Mouse (Mus musculus) CD4-positive, CD25-positive, alpha-beta regulatory T cell, adult 2 months (primary cell): ENCODE measurements around the gene Adgrg5.

ENCODE experiments used
- DNase-seq: peaks from one replicate; pipeline ENCODE4 v3.0.0-alpha.2; 2012; ENCODE audit warnings: low read depth, low spot score

Adgrg5 gene

DNA sequence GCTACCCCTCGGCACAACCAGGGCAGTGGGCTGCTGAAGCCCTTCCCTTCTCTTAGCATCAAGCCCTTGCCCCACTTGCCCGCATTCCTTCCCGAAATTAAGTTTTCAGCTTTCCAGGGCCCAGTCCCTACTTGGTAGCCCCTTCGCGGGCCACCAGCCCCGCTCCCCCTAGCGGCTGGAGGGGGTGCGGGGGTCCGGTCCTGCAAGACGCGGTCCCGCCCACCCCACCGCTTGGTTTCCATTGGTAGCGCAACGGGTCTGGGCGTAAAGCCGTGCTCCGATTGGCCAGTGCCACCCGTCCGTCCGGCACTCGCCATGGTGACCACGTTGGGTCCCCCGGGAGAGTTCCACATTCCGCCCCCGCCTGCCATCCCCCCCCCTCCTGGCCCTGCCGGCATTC lies 6.1 kb upstream of the Adgrg5 start:
- peak; percentile 78 for DNase-seq

DNA sequence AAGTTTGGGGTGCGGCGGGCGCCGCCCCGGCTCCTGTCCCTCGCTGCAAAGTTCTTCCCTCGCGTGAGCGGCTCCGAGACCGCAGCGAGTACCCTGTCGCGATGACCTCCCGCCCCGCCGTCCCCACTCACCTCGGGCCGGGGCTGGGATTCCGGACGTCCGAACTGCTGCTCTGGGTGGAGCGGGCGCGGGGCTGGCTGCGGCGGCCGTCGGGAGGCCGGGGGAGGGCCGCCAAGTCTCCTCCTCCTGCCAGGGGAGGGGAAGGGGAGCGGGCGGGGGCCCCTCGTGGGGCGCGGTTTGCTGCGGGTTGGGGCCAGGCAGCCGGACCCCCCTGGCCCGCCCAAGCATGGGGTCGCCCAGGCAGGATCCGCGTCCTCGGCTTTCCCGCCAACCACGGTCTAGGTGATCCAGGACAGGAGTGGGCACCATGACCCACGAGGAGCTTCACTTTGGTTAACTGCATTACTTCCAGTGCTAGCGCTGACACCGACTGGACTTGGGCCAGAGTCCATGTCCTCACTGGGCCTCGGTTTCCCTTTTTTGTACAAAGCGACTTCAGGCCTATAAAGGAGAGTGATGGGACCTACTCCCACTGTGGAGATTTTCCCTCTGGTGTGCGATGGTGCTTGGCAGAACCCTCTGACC lies 5.5 kb upstream of the Adgrg5 start, which contains the start of gene Ccdc102a:
Gene Ccdc102a, minus strand, starts transcription at position 248 of the 645 bp plus-strand sequence.
- DNase-seq: peak; percentile 36

DNA sequence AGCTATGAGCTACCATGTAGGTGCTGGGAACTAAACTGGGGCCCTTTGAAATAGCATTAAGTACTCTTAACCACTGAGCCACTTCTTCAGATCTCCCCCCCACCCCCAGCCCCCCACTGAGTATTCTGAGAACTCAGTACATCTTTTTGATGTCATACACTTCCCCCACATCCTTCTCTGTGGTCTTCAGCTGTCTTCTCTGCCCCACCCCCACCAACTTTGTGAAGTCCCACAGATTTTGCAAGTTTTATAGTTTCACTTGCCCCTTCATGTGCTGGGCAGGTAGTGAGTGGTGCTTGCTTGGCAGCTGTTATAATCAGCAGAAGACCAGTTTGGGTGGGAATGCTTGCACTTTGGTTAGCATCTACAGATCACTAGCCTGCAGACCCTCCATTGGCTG lies 4.2 kb upstream of the Adgrg5 start:
- peak; percentile 35 for DNase-seq

DNA sequence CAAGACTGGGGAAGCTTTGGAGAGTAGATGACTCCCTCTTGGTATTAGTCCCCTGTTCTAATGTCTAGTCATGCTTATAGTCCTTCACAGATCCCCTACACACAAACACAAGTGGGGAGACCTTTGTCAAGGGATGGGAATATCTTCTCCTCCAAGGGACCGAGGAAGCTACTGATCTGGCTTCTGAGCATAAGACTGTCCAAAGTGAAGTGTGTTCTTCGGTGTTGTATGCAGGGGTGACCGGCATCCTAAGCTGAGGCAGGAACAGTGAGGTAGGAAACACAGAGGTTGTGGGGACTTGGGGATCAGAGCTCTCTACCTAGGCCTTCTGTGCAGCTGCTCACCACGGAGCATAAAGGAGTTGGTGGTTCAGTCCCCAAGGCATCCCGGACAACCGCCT lies 1.3 kb upstream of the Adgrg5 start:
- no peak for DNase-seq

DNA sequence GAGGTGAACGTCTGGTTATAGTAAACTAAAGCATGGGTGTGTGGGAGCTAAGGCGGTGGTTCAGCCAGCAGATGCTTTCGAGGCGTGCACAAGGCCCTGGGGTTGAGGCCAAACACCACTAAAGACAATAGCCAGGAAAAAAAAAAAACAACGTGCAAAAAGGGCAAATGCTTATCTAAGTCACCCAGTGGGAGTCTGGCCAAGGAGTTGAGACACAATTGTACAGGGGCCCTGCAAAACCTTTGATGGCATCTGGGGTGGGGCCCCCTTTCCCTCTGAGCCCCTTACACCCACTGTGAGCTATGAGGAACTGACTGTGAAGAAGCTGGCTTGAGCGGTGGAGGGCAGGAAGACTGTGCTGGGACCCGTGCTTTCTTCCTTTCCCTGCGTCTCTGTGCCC lies 892 bp upstream of the Adgrg5 start:
- no peak for DNase-seq

DNA sequence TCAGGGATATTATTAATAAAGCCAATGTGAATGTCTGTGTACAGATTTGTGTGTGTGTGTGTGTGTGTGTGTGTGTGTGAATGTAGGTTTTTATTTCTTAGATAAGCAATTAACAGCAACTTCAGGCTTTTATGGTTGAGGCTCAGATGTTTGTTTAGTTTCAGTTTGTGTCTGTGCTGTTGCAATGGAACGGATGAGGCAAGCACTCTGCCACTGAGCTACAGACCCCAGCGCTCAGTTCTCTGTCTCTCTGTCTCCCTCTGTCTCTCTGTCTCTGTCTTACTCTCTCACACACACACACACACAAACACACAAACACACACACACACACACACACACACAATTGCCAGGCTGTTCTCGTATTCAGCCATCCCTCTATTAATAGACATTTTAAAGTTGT lies 4.7 kb downstream of the Adgrg5 start:
- DNase-seq: no peak

DNA sequence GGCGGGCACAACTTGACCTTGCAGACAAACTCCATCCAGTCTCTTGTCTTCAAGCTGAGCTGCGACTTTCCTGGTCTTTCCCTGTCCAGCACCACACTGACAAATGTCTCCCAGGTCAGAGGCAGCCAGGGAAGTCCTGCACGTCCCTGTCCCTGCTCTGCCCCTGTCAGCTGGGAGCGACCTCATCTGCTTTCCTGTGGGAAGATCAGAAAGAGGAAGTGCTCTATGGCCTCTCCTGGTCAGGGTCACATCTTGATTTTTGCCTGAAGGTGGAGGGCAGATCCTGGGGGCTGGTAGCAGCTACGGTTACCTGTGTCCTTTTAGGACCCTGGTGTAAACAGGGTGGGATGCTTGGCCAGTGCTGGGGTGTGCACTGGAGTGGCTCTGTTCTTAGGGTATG lies 10.4 kb downstream of the Adgrg5 start:
- no peak for DNase-seq

DNA sequence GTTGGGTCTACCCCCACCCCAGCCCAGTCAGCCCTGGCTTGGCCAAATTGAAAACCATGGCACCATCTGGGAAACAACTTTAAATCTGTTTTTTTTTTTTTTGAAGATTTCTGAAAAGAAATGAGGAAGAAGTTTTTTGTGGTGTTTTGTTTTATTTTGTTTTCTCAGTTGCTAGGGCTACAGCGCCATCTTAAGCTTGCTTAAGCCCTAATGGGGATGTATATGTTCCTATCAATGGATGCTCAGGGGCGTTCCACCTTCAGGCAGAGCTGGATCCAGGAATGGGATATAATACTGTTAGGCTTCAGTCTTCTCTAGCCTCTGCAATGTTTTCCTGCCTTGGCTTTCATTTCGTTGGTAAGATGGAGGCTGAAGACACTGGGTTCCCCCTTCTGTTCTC lies 11.7 kb downstream of the Adgrg5 start:
- no peak for DNase-seq

DNA sequence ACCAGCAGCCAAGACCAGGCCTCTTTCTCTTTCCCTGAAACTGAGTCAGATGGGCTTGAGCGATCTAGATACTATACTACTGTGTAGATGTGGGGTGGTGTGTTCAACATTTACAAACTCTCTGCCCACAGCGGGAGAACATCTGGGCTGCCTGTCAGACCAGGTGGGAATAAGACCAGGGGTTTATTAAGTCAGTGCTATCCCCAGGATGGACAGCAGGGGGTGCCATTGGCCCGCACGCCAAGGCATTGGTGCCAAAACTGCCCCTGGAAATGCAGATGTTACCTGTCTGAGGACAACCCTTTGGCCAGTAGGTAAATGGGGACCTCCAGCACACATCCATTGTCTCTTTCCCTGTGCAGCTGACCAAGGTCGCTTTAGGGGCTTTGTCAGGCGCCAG lies 19.1 kb downstream of the Adgrg5 start:
- DNase-seq: peak; percentile 77

DNA sequence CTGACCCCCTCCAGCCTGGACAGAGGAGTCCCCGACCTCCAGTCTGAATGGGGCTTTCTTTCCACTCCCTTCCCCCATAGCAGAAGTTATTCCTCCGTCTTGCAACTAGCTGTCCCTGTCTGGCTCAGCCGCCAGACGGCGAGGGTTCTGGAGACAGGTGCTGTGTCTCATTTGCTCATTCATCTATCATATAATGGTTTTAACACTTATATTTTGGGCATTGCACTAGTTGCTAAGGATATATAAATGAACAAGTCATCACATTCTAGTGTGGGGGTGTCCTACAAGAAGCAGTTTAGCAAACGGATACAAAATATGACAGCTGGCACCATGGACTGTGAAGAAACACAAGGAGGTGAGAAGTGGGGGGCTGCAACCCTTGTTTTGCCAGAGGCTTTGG lies 21.7 kb downstream of the Adgrg5 start:
- no peak for DNase-seq

DNA sequence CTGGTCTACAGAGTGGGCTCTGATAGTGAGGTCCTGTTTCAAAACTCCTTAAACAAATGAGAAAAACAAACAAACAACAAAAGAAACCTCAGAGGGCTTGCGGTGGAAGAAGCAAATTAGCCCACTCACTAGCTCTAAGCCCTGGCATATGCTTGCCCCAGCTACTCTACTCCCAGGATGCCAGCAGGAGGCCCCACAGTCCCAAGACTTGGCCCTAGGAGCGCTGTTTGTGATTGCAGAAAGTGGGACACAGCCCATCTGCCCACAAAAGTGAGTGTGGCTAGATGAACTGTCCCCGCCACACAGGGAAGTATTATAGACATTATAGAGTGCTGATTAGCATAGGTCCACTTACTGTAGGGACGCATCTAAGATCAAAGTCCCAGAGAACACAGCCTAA lies 24.9 kb downstream of the Adgrg5 start:
- no peak for DNase-seq

DNA sequence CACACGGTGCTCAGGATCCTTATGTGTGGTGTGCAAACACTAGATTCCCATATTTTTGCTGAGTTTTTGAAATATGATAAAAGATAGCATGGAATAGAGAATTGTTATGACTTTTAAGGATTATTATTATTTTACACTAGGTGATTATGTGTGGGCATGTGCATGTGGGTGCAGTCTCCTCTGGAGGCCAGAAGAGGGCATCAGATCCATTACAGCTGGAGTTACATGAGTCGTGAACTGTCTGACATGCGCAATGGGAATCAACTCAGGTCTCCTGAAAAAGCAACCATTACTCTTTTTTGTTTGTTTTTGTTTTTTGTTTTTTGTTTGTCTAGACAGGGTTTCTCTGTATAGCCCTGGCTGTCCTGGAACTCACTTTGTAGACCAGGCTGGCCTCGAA lies 25.5 kb downstream of the Adgrg5 start:
- DNase-seq: no peak

DNA sequence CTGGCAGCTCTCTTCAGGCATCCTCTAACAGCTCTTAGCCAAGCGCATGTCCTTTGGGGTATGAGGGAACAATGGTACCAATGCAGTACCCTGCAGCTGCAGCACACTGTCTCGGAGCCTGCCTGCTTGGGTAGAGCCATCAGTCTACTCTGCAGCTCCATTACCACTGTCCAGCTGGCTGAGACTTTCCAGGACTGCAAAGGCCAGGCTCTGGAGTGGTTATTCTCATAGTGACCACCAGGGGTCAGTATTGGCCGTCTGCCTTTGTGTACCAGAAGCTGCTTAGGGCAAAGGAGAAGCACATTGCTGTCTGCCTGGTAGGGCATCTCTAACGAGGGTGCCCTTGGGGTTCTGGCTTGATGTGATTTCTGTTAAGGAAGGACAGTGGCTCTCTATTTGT lies 26.6 kb downstream of the Adgrg5 start:
- DNase-seq: peak; percentile 82

DNA sequence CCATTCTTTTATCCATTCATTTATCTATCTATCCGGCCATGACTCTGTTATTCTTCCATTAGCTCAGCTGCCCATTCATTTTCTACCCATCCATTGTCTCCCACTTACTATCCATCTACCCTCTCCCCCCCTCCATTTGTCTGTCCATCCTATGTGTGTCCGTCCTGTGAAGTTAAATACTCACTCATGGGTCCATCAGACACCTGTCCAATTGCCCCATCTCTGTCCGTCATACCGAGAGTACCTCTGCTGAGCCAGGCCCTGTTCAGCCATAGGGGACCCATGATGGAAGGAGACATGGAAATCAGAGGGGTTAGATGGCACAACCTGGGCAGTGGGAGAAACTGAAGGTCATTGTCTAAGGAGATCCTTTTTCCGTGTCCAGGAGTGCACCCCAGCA lies 27.0 kb downstream of the Adgrg5 start:
- DNase-seq: no peak

DNA sequence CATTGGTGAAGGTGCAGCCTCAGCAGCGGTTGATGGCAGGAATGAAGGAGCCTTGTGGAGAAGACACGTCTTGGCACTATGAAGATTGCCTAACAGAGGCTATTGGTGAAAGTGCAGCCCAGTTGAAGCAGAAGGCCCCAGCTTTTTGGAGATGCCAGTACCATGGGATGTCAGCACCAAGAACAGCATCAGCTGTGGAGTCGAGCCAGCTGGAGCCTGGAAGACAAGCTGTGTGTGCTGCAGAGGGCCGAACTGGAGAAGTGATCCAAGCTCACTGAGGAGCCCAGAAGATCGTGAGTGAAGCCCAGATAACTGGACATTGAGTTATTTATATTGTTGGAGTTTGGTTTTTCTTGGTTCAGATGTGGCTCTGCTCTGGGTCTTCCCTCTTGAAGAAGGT lies 28.6 kb downstream of the Adgrg5 start:
- no peak for DNase-seq

DNA sequence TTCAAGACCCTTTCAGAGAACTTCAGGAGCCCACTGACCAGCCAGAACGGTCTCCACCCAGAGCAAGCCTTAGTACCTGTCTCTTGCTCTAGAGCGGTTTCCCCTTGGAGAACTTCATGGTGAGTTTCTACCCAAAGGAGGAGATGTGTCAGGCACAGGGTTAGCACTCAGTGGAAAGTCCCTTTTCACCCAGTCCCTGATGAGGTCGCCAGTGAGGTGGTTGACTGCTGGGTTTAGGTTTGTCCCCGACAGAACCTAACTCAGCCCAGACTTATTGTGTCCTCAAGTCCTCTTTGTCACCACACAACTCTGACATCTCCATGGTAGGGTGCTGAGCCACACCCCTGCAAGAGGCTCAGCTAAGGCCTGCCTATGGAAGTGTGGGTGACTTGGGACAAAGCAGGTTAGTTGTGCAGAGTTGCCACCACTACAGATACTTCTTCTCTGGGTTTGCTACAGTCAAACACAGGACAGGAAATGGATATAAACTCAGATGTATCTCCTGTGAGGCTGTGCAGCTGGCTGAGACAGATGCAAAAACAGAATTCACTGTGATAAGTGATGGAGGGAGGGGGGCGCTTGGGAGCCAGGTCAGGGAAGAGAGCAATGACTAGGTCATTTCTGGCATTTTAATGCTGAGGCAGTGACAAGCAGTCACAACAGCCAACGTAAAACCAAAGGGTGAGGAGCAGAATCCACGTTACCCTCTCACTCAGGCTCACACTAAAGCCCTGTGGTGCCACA lies 30.3 kb downstream of the Adgrg5 start:
- DNase-seq: peak; percentile 42

DNA sequence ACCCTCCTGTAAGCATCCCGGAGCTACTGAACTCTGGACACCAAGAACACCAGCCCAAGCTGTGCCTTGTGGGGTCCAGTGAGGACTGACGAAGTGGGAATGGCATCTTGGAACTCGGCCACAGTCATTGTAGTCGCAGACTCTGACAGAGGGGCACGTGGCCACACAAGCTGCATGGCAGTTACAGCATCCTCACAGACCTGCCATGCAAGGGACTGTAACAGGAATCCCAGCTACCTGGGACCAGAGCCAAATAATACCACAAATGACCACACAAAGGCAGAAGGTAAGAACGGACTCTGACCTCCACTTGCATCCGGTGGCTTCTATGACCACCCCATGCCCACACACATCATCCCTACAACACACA lies 30.9 kb downstream of the Adgrg5 start:
- DNase-seq: no peak

DNA sequence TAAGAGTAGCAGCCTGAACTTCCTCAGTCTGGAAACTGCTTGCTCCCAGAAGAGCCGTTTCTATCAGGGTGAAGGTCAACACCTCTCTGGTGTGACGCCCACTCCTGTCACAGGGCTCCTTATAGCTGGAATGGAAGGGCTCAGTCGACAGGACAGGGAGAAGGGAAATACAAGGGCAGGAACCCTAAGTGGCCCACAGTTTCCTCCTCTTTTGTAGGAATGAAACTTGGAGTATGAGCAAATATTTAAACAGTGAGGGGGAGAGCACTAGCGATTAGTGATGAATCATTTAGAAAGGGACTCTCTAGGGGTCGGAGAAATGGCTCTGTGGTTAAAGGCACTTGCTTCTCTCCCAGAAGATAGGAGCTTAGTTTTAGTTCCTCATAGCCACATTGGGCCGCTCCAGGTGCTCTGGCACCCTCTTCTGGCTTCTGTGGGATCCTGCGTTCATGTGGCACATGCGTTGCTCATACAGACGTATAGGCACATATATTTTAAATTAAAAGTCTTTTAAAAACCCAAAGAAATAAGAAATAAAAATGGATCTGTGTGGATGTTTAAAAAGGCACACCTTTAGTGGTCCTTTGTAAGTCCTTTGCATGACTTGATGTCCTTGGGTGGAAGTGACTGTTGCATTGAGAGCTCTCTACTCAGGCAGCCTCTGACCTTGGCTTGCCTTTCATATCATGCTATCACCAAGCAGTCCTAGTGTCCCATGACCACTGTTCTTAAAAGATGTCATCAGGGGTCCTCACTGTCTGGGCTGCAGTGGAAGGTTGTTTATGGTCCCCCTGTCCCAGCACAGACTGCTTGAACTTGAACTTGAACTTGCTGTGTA lies 31.6 kb downstream of the Adgrg5 start:
- peak; percentile 62 for DNase-seq

DNA sequence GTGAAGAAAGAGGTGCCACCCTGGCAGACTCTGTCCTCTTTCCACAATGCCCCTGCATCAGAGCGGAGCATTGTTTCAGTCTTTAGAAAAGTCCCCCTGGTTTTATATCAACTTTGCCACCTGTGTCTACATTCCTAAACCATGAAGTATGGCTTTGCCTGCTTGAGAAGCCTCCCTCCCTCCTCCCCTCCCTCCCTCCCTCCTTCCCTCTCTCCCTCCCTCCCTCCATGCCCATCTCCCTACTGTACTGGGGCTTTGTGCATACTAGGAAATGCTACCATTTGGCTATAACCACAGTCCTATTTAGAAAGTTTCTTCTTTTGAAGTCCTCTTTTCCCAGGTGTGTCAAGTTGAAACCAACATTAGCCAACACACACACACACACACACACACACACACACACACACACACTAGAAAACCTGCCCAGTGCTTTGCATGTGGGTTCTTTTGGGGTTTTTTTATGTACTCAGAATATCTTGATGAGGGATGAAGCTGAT lies 32.6 kb downstream of the Adgrg5 start:
- DNase-seq: no peak

DNA sequence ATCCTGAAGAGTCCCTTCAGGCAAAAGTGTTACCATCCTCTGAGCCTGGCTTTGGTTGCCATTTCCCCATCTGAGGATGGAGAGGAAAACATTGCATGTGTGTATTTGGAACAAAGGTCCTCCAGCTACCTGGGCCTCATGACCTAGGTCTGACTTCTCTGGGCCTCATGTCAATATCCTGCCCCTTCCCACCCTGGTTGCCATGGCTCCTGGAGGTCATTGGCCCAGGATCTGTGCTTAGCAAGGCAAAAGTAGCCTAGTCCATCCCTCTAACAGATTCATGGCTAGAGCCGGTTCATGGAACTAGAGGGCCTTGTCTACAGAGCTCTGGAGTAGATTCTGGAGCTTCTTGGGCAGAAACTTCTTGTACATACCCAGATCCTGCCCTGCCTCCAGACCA lies 38.7 kb downstream of the Adgrg5 start:
- no peak for DNase-seq

DNA sequence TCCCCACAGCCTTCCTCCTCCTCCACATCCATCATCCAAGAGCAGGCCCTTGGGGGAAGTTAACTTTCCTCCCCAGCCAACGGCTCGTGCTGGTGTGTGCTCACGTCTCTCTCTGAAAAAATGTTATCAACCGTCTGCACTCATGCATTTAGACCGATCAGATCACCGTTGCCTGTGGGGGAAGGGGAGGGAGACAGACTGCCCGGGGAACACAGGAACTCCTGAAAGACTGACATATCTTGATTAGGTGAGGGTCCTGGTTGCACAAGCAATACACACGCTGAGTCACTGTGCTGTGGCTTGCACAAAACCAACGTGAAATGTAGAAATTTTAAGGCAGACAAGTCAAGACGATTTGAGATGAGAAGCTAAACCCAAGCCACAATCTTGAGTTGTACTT lies 41.3 kb downstream of the Adgrg5 start:
- DNase-seq: no peak

DNA sequence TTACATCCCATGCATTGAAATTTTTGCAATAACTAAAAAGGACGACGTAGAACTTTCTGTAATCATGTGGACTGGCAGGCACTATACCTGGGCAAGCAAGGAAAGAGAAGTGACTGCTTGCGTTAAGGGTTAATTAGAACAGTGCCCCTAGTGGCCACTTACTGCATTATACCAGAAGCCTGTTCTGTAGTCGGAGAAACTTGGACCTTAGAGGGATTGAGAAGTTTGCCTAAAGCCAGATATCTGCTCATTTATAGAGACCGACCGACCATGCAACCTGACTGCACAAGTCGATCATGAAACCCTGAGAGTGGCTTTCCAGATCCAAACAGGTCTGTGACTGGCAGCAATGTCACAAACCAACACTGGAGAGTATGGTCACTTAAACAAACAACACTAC lies 43.1 kb downstream of the Adgrg5 start:
- DNase-seq: peak; percentile 73

DNA sequence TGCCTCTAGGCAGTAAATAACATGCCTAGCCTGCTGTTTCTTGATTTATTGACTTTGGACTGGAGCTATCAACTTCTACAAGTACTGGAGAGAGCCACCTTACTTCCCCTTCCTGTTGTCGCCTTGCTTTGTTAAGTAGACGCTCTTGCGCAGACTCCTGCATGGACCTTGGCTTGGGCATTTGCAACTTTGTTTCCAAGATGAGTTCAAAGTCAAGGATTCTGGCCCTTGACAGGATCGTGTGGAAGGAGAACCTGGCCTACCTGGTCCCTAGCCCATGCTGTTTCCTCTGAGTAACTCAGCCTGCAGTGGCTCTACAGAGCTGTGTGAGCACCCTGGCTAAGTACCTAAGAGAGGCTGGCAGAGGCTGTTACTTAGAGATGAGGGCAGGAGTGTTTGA lies 43.6 kb downstream of the Adgrg5 start:
- no peak for DNase-seq
